Mouse (Mus musculus) kidney, embryonic 16.5 days (tissue): ENCODE measurements around the gene Gpc4. TPM values are rescaled to one million over a fixed set of nuclear protein-coding genes. Genes with fewer than 3 reads are reported as not detected.
A peak's percentile ranks its signal among the peaks of the same experiment; 100 is the strongest.

Source experiments
- ATAC-seq: fragments of 200-750 bp; cut with Nextera tagmentation; 2 replicates; pipeline ENCODE4 v1.8.0; 2017; ENCODE audit warnings: moderate TSS enrichment; ENCODE audit not compliant: low FRiP score, low TSS enrichment
- H3K27ac ChIP-seq: fragments of 300-500 bp; sonication (generic); 2 replicates; pipeline ENCODE4 v1.5.1; 2014; ENCODE audit warnings: low read length
- H3K27me3 ChIP-seq: fragments of 300-500 bp; sonication (generic); 2 replicates; pipeline ENCODE4 v1.6.1; 2014; ENCODE audit warnings: low read length, control low read depth, mixed read lengths; ENCODE audit not compliant: insufficient read depth
- H3K36me3 ChIP-seq: fragments of 300-500 bp; sonication (generic); 2 replicates; pipeline ENCODE4 v1.6.1; 2014; ENCODE audit warnings: low read length, control low read depth, mixed read lengths; ENCODE audit not compliant: insufficient read depth
- H3K4me1 ChIP-seq: fragments of 300-500 bp; sonication (generic); 2 replicates; pipeline ENCODE4 v1.6.1; 2014; ENCODE audit warnings: low read length, control low read depth, mixed read lengths; ENCODE audit not compliant: insufficient read depth
- H3K4me2 ChIP-seq: fragments of 300-500 bp; sonication (generic); replicated peaks from 2 replicates; pipeline ENCODE4 v1.6.1; 2014; ENCODE audit warnings: low read depth, low read length
- H3K4me3 ChIP-seq: fragments of 300-500 bp; sonication (generic); 2 replicates; pipeline ENCODE4 v1.5.1; 2014; ENCODE audit warnings: mild to moderate bottlenecking, low read length
- H3K9ac ChIP-seq: fragments of 300-500 bp; sonication (generic); replicated peaks from 2 replicates; pipeline ENCODE4 v1.6.1; 2014; ENCODE audit warnings: low read length
- H3K9me3 ChIP-seq: fragments of 300-500 bp; sonication (generic); 2 replicates; pipeline ENCODE4 v1.6.1; 2016; ENCODE audit warnings: low read length, control low read depth
- WGBS: fragments of 180-500 bp; shearing (Covaris S2); extraction: QIAGEN DNeasy Blood & Tissue Kit; methylation state at CpG from one replicate; pipeline ENCODE4 v1.1.7; 2014; 5-methylcytosine and 5-hydroxymethylcytosine counted together
- polyA plus RNA-seq: library from polyadenylated mRNA; unstranded; fragments of >200 nt; fragmentation: Nextera tagmentation; extraction: Ambion mirVana; gene quantifications from 2 replicates; pipeline ENCODE4 v1.2.1, GENCODE M21; 2015

Gene Gpc4
- polyA plus RNA-seq, 1 experiment from 2014 or later: 107 TPM

- Histone ChIP-seq H3K9ac (no peak overlapping the region), H3K4me3 (no peak overlapping the region), H3K36me3 (no peaks in the 10 kb centered on the region), H3K27ac (peak overlapping the region; percentile 39; the same call in 1 of the 2 replicates), H3K9me3 (no peaks in the 10 kb centered on the region), H3K4me2 (no peak overlapping the region), H3K4me1 (peaks cover 8% of the 10 kb centered on the region; the same call in 1 of the 2 replicates), H3K27me3 (0 out of 2 replicates have a peak, but pooled peaks cover 5% of the 10 kb centered on the region)
- ATAC-seq: peak; percentile 84
- 67% methylated on average over 5 of the region's 5 CpGs for WGBS
Measured at GRCm38 (mm10) chrX:52152961-52153360, 12.1 kb downstream of the Gpc4 start.

- H3K36me3 ChIP-seq: no peaks in the 10 kb centered on the region
- no peaks in the 10 kb centered on the region for H3K9me3 ChIP-seq
- 80% methylated on average over 5 of the region's 5 CpGs for WGBS
- no peak overlapping the region for H3K27ac ChIP-seq
- no peak overlapping the region for H3K4me3 ChIP-seq
- H3K27me3 ChIP-seq: no peaks in the 10 kb centered on the region
- H3K4me2 ChIP-seq: no peak overlapping the region
- H3K9ac ChIP-seq: no peak overlapping the region
- peaks cover 8% of the 10 kb centered on the region; the same call in 1 of the 2 replicates for H3K4me1 ChIP-seq
- ATAC-seq: no peak
Measured at GRCm38 (mm10) chrX:52151555-52151954, 13.5 kb downstream of the Gpc4 start.

- Histone ChIP-seq H3K27ac (no peak overlapping the region), H3K4me3 (no peak overlapping the region), H3K9ac (no peak overlapping the region), H3K27me3 (no peaks in the 10 kb centered on the region), H3K4me1 (peaks cover 8% of the 10 kb centered on the region; the same call in 1 of the 2 replicates), H3K4me2 (no peak overlapping the region), H3K36me3 (no peaks in the 10 kb centered on the region), H3K9me3 (no peaks in the 10 kb centered on the region)
- 75% methylated on average over 7 of the region's 7 CpGs for WGBS
- ATAC-seq: peak; percentile 65; the same call in 1 of the 2 replicates
Measured at GRCm38 (mm10) chrX:52151100-52151499, 14.0 kb downstream of the Gpc4 start.

- H3K27ac ChIP-seq: no peak overlapping the region
- no peak for ATAC-seq
Measured at GRCm38 (mm10) chrX:52145563-52145962, 19.5 kb downstream of the Gpc4 start.

GRCm38 (mm10) chrX:52144491-52144890 is 20.6 kb downstream of the Gpc4 start:
- 0 out of 2 replicates have a peak, but pooled peaks cover 2% of the 10 kb centered on the region for H3K9me3 ChIP-seq
- H3K9ac ChIP-seq: no peak overlapping the region
- H3K27me3 ChIP-seq: peaks cover 10% of the 10 kb centered on the region; the same call in 1 of the 2 replicates
- H3K27ac ChIP-seq: peak overlapping the region; percentile 75; the same call in 1 of the 2 replicates
- no peak overlapping the region for H3K4me2 ChIP-seq
- no peaks in the 10 kb centered on the region for H3K36me3 ChIP-seq
- ATAC-seq: no peak
- 61% methylated on average over 7 of the region's 7 CpGs for WGBS
- H3K4me1 ChIP-seq: peaks cover 4% of the 10 kb centered on the region; the same call in 1 of the 2 replicates
- H3K4me3 ChIP-seq: no peak overlapping the region

More at GRCm38 (mm10) chrX:52145563-52145962, 19.5 kb downstream of the Gpc4 start:
- H3K9me3 ChIP-seq: 0 out of 2 replicates have a peak, but pooled peaks cover 2% of the 10 kb centered on the region
- no peaks in the 10 kb centered on the region for H3K36me3 ChIP-seq
- H3K4me3 ChIP-seq: no peak overlapping the region
- H3K9ac ChIP-seq: no peak overlapping the region
- H3K4me1 ChIP-seq: peaks cover 4% of the 10 kb centered on the region; the same call in 1 of the 2 replicates
- no peak overlapping the region for H3K4me2 ChIP-seq
- H3K27me3 ChIP-seq: peaks cover 5% of the 10 kb centered on the region; the same call in 1 of the 2 replicates

- no peak overlapping the region for H3K9ac ChIP-seq
- no peak overlapping the region for H3K27ac ChIP-seq
- no peak for ATAC-seq
- H3K9me3 ChIP-seq: 0 out of 2 replicates have a peak, but pooled peaks cover 2% of the 10 kb centered on the region
- peaks cover 8% of the 10 kb centered on the region; the same call in 1 of the 2 replicates for H3K4me1 ChIP-seq
- H3K4me2 ChIP-seq: no peak overlapping the region
- H3K36me3 ChIP-seq: no peaks in the 10 kb centered on the region
- H3K4me3 ChIP-seq: no peak overlapping the region
- peaks cover 10% of the 10 kb centered on the region; the same call in 1 of the 2 replicates for H3K27me3 ChIP-seq
Measured at GRCm38 (mm10) chrX:52140316-52140715, 24.7 kb downstream of the Gpc4 start.

- 72% methylated on average over 2 of the region's 2 CpGs for WGBS
Measured at GRCm38 (mm10) chrX:52138461-52139075, 26.5 kb downstream of the Gpc4 start.

GRCm38 (mm10) chrX:52138033-52138432 is 27.0 kb downstream of the Gpc4 start:
- Histone ChIP-seq H3K36me3 (no peaks in the 10 kb centered on the region), H3K4me2 (no peak overlapping the region), H3K4me3 (no peak overlapping the region), H3K27ac (no peak overlapping the region), H3K4me1 (0 out of 2 replicates have a peak, but pooled peaks cover 4% of the 10 kb centered on the region), H3K27me3 (peaks cover 10% of the 10 kb centered on the region; the same call in 1 of the 2 replicates), H3K9ac (no peak overlapping the region), H3K9me3 (no peaks in the 10 kb centered on the region)
- 76% methylated on average over 5 of the region's 5 CpGs for WGBS
- ATAC-seq: no peak

More at GRCm38 (mm10) chrX:52138461-52139075, 26.5 kb downstream of the Gpc4 start:
- no peak for ATAC-seq
- no peak overlapping the region for H3K4me2 ChIP-seq
- H3K9ac ChIP-seq: no peak overlapping the region
- 0 out of 2 replicates have a peak, but pooled peaks cover 2% of the 10 kb centered on the region for H3K9me3 ChIP-seq
- no peaks in the 10 kb centered on the region for H3K36me3 ChIP-seq
- no peak overlapping the region for H3K27ac ChIP-seq
- H3K4me1 ChIP-seq: 0 out of 2 replicates have a peak, but pooled peaks cover 4% of the 10 kb centered on the region
- no peak overlapping the region for H3K4me3 ChIP-seq
- H3K27me3 ChIP-seq: peaks cover 10% of the 10 kb centered on the region; the same call in 1 of the 2 replicates

GRCm38 (mm10) chrX:52136525-52136924 is 28.5 kb downstream of the Gpc4 start:
- Histone ChIP-seq H3K9ac (no peak overlapping the region), H3K36me3 (no peaks in the 10 kb centered on the region), H3K4me1 (0 out of 2 replicates have a peak, but pooled peaks cover 4% of the 10 kb centered on the region), H3K27ac (no peak overlapping the region), H3K4me2 (no peak overlapping the region), H3K27me3 (peaks cover 5% of the 10 kb centered on the region; the same call in 1 of the 2 replicates), H3K4me3 (no peak overlapping the region), H3K9me3 (no peaks in the 10 kb centered on the region)
- 51% methylated on average over 5 of the region's 5 CpGs for WGBS
- no peak for ATAC-seq

- no peak for ATAC-seq
- H3K4me2 ChIP-seq: no peak overlapping the region
- 100% methylated on average over 1 of the region's 1 CpGs for WGBS
Measured at GRCm38 (mm10) chrX:52129604-52130003, 35.4 kb downstream of the Gpc4 start.

More at GRCm38 (mm10) chrX:52129604-52130003, 35.4 kb downstream of the Gpc4 start:
- H3K27ac ChIP-seq: no peak overlapping the region
- no peaks in the 10 kb centered on the region; the same call in 1 of the 2 replicates for H3K27me3 ChIP-seq
- no peaks in the 10 kb centered on the region for H3K36me3 ChIP-seq
- H3K4me1 ChIP-seq: no peaks in the 10 kb centered on the region
- no peak overlapping the region for H3K9ac ChIP-seq
- H3K4me3 ChIP-seq: no peak overlapping the region
- H3K9me3 ChIP-seq: no peaks in the 10 kb centered on the region
